Mouse (Mus musculus) midbrain, embryonic 12.5 days (tissue): ENCODE data around the gene Macrod2. TPM values are rescaled to one million over a fixed set of nuclear protein-coding genes. Genes with fewer than 3 reads are reported as not detected.

Source experiments
- ATAC-seq: fragments of 200-750 bp; cut with Nextera tagmentation; 2 replicates; pipeline ENCODE4 v1.8.0; 2017; ENCODE audit warnings: low read depth, moderate TSS enrichment, moderate library complexity; ENCODE audit not compliant: low FRiP score
- H3K27ac ChIP-seq: fragments of 300-500 bp; sonication (generic); replicated peaks from 2 replicates; pipeline ENCODE4 v1.5.1; 2016; ENCODE audit warnings: mild to moderate bottlenecking
- H3K27me3 ChIP-seq: fragments of 300-500 bp; sonication (generic); 2 replicates; pipeline ENCODE4 v1.6.1; 2016; ENCODE audit warnings: mild to moderate bottlenecking
- H3K36me3 ChIP-seq: fragments of 300-500 bp; sonication (generic); 2 replicates; pipeline ENCODE4 v1.6.1; 2016
- H3K4me1 ChIP-seq: fragments of 300-500 bp; sonication (generic); 2 replicates; pipeline ENCODE4 v1.6.1; 2016
- H3K4me2 ChIP-seq: fragments of 300-500 bp; sonication (generic); replicated peaks from 2 replicates; pipeline ENCODE4 v1.6.1; 2016; ENCODE audit warnings: mild to moderate bottlenecking, moderate library complexity
- H3K4me3 ChIP-seq: fragments of 300-500 bp; sonication (generic); 2 replicates; pipeline ENCODE4 v1.5.1; 2016; ENCODE audit warnings: mild to moderate bottlenecking
- H3K9ac ChIP-seq: fragments of 300-500 bp; sonication (generic); replicated peaks from 2 replicates; pipeline ENCODE4 v1.6.1; 2016; ENCODE audit warnings: mild to moderate bottlenecking, moderate library complexity
- H3K9me3 ChIP-seq: fragments of 300-500 bp; sonication (generic); 2 replicates; pipeline ENCODE4 v1.6.1; 2016; ENCODE audit warnings: mild to moderate bottlenecking
- WGBS: fragments of 180-500 bp; shearing (Covaris S2); methylation state at CpG from one replicate; pipeline ENCODE4 v1.1.7; 2016; 5-methylcytosine and 5-hydroxymethylcytosine counted together
- polyA plus RNA-seq: library from polyadenylated mRNA; unstranded; fragments of >200 nt; fragmentation: Nextera tagmentation; extraction: Ambion mirVana; gene quantifications from 2 replicates; pipeline ENCODE4 v1.2.1, GENCODE M21; 2016

Macrod2 gene
- polyA plus RNA-seq, result 52.4 and 59.9 TPM in 2 replicates

DNA sequence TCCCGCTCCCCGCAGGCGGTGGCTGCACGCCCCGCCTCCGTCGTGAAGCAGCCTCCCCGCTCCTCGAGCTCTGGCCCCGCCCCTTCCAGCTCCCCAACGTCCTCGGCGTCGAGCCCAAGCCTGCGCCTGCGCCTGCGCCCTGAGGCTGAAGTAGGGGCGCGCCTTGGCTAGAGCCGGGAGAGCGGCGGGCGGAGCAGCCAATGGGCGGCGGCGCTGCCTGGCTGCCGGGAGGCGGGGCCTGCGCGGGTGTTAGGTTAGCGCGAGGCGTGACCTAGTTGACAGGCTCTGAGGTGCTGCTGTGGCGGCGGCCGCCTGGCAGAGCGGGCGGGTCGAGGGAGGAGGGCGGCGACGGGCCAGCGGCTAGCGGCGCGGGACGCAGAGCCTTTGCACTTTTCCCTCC, at the start of gene Macrod2:
Macrod2 (plus strand) TSS at position 131 of the 400 bp plus-strand sequence.
- 2% methylated on average over 37 of the region's 47 CpGs for WGBS
- H3K4me1 ChIP-seq, result 0 out of 2 replicates have a peak, but pooled peaks cover 3% of the 10 kb centered on the region
- peak within 1 kb of the TSS; percentile 84 for H3K4me2 ChIP-seq
- no peaks in the 10 kb centered on the region for H3K36me3 ChIP-seq
- H3K4me3 ChIP-seq, result peak within 1 kb of the TSS; percentile 84
- ATAC-seq, result peak; percentile 100
- peak within 1 kb of the TSS; percentile 77 for H3K9ac ChIP-seq
- H3K27ac ChIP-seq, result peak within 1 kb of the TSS; percentile 73
- H3K9me3 ChIP-seq, result no peaks in the 10 kb centered on the region
- H3K27me3 ChIP-seq, result no peaks in the 10 kb centered on the region

DNA sequence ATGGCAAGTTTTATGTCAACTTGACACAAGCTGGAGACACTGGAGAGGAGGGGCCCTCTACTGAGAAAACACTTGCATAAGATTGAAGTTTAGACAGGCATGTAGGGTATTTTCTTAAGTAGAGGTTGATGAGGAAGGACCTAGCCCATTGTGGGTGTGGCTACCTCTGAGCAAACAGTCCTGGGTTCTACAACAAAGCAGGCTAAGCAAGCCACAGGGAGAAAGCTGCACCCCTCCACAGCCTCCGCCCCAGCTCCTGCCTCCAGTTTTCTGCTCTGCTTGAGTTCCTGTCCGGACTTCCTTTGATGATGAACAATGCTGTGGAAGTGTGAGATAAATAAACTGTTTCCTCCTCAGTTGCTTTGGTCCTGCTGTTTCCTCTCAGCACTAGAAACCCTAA, 35.2 kb upstream of the Macrod2 start:
- H3K9me3 ChIP-seq, result no peaks in the 10 kb centered on the region
- ATAC-seq, result no peak
- no peak overlapping the region for H3K4me2 ChIP-seq
- H3K36me3 ChIP-seq, result no peaks in the 10 kb centered on the region
- no peak overlapping the region for H3K27ac ChIP-seq
- no peak overlapping the region for H3K9ac ChIP-seq
- no peaks in the 10 kb centered on the region for H3K4me1 ChIP-seq
- 61% methylated on average over 2 of the region's 2 CpGs for WGBS
- H3K4me3 ChIP-seq, result no peak overlapping the region
- H3K27me3 ChIP-seq, result no peaks in the 10 kb centered on the region

DNA sequence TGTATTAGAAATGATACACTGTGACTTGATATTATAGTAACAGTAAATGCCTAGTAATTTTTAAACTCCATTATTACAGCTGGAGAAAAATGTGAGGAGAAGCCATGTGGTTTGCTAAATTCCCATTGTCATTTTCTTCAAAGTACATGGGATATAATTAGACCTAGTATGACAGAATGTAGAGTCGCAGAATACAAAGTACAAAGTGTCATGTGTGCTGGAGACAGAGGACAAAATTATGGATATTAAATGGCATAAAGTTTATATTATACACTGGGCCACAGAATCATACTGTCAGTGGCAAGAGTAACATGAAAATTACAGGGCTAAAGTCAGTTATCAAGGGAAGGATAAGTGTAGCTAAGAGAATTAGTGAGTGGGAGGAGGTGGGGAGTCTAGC, 30.3 kb upstream of the Macrod2 start:
- Histone ChIP-seq H3K4me3 (no peak overlapping the region), H3K27me3 (no peaks in the 10 kb centered on the region), H3K4me2 (no peak overlapping the region), H3K27ac (no peak overlapping the region), H3K9ac (no peak overlapping the region), H3K4me1 (no peaks in the 10 kb centered on the region), H3K36me3 (no peaks in the 10 kb centered on the region), H3K9me3 (no peaks in the 10 kb centered on the region)
- ATAC-seq, result no peak
- 90% methylated on average over 1 of the region's 1 CpGs for WGBS

DNA sequence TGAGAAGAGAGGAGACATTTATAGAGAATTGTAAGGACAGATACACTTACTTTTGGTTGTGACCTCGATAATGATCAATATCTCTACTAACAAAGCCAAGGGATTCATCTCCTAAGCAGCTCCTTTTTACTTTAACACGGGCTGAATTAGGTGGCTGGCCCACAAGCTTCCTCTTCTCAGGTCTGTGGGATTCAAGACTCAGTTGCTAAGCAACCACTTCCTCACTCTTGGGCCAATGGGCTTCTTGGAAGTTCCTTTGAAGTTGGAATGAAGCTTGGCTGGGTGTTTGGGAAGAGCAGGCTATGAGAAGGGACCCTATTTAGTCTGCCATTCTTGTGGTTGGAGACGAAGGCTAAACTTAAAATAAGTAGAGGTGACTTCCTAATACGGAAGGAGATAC, 5.6 kb upstream of the Macrod2 start, which contains the start of gene Sel1l2:
Sel1l2 (minus strand) TSS at position 182 of the 400 bp plus-strand sequence.
- H3K4me1 ChIP-seq, result no peaks in the 10 kb centered on the region
- no peaks in the 10 kb centered on the region for H3K36me3 ChIP-seq
- H3K9ac ChIP-seq, result no peak within 1 kb of the TSS
- no peak within 1 kb of the TSS for H3K27ac ChIP-seq
- no peaks in the 10 kb centered on the region for H3K27me3 ChIP-seq
- no peak within 1 kb of the TSS for H3K4me2 ChIP-seq
- no peak within 1 kb of the TSS for H3K4me3 ChIP-seq
- ATAC-seq, result no peak
- WGBS, result 21% methylated on average over 4 of the region's 4 CpGs
- no peaks in the 10 kb centered on the region for H3K9me3 ChIP-seq

DNA sequence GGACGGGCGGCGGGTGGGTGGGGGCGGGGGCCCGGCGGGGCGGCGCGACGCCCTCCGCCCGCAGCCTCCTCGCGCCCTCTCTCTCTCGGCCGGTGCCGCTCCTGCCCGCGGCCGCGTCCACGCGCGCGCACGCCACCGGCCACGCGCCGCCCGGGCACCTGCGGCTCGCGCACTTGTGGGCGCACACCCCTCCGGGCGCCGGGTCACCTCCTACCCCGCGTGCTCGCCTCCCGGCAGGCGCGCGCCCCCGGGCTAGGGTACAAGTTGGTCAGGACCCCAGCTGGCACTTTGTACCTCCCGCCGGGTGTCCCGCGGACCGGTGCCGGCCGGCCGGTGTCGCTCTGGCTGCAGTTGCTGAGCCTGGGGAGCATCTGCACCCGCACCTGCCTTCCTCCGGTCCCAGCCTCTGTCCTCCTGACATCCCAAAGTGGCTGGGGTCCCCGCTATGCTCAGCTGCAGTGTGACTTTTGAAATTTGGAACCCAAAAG, 679 bp downstream of the Macrod2 start:
- Histone ChIP-seq H3K4me3 (peak overlapping the region; percentile 84), H3K4me2 (peak overlapping the region; percentile 84), H3K36me3 (no peaks in the 10 kb centered on the region), H3K4me1 (0 out of 2 replicates have a peak, but pooled peaks cover 3% of the 10 kb centered on the region), H3K27ac (peak overlapping the region; percentile 73), H3K27me3 (no peaks in the 10 kb centered on the region), H3K9ac (peak overlapping the region; percentile 77), H3K9me3 (no peaks in the 10 kb centered on the region)
- ATAC-seq, result peak; percentile 61
- WGBS, result 0% methylated on average over 45 of the region's 58 CpGs

DNA sequence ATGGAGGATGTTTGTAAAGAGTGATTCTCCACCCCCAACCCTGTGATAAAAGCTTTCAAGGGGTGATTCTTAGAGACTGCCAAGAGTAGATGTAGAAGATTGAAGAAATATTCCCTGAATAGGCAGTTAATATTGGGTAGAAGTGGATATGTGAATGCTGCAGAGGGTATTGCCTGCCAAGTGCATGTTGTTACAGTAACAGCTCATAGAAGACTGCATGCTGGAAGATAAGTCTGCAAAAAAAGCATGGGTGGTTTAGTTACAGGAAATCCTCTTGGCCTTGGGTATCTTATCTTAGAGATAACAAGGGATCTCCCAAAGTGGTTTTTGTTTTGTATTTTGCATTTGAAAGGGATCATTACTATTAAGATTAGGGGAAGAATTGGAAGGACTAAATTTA, 30.7 kb downstream of the Macrod2 start:
- H3K27me3 ChIP-seq, result no peaks in the 10 kb centered on the region
- H3K36me3 ChIP-seq, result no peaks in the 10 kb centered on the region
- H3K9ac ChIP-seq, result no peak overlapping the region
- ATAC-seq, result no peak
- H3K27ac ChIP-seq, result no peak overlapping the region
- no peak overlapping the region for H3K4me2 ChIP-seq
- H3K4me1 ChIP-seq, result no peaks in the 10 kb centered on the region
- no peaks in the 10 kb centered on the region for H3K9me3 ChIP-seq
- H3K4me3 ChIP-seq, result no peak overlapping the region

DNA sequence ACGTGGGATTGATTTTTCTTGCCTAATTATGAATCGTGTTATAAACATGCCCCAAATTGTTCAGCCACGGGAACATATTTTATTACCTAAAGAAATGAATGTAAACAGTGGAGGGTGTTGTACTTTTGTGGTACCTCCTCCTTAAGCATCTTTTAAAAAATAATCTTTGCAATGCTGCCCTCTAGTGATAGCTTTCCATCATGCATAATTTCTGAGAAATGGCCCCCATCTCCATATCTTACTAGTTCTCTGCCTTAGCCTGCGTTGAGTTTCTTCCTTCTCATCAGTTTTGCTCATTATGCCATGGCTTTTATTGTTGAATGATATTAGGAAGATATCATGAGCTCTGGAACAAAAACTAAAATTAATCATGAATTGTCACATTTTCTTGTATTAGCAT, 32.2 kb downstream of the Macrod2 start:
- no peaks in the 10 kb centered on the region for H3K4me1 ChIP-seq
- H3K27me3 ChIP-seq, result no peaks in the 10 kb centered on the region
- no peak overlapping the region for H3K9ac ChIP-seq
- no peaks in the 10 kb centered on the region for H3K36me3 ChIP-seq
- 21% methylated on average over 4 of the region's 4 CpGs for WGBS
- H3K4me2 ChIP-seq, result no peak overlapping the region
- H3K4me3 ChIP-seq, result no peak overlapping the region
- peak; percentile 76 for ATAC-seq
- H3K27ac ChIP-seq, result no peak overlapping the region
- H3K9me3 ChIP-seq, result no peaks in the 10 kb centered on the region

DNA sequence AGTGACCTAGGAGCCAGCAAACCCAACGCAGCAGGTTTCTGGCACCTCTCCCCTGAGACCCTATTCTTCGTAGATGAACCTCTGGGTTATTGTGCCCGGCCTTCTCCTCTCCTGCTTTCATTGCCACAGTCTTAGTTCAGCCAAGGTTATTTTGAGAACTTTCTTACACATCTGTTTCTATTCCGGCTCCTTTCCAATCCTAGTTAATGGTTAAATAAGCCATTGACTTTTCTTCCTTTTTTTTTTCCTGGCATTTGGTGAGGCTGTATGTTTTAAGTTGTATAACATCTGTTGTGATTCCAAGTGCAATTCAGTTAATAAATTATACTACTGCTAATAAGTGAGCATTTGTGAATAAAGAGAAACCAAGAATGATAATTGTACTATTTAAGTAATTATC, 44.0 kb downstream of the Macrod2 start:
- Histone ChIP-seq H3K27me3 (no peaks in the 10 kb centered on the region), H3K4me1 (no peaks in the 10 kb centered on the region), H3K4me3 (no peak overlapping the region), H3K9ac (no peak overlapping the region), H3K9me3 (no peaks in the 10 kb centered on the region), H3K27ac (no peak overlapping the region), H3K36me3 (no peaks in the 10 kb centered on the region), H3K4me2 (no peak overlapping the region)
- WGBS, result 84% methylated on average over 4 of the region's 4 CpGs
- ATAC-seq, result no peak

DNA sequence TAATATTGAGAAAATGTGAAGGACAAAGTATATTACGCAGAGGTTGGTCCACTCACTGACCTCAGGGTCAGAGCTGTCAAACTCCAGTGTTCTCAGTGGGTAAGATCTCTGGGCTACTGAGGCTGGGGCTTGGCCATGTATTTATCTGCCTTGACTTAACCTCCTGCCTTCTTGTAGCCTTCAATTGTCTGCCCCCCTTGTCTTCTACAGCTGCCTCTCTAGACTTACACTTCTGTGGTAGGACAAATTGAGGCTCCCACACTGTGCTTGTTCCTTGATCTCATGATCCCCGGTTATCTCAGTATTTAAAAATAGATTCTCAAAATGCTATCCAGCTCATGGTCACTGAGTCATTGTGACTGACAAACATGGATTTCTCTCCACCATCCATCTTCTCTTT, 53.5 kb downstream of the Macrod2 start:
- WGBS, result 82% methylated on average over 2 of the region's 2 CpGs
- no peaks in the 10 kb centered on the region for H3K27me3 ChIP-seq
- H3K4me1 ChIP-seq, result no peaks in the 10 kb centered on the region
- H3K4me2 ChIP-seq, result no peak overlapping the region
- H3K9ac ChIP-seq, result no peak overlapping the region
- H3K9me3 ChIP-seq, result no peaks in the 10 kb centered on the region
- no peak overlapping the region for H3K4me3 ChIP-seq
- H3K36me3 ChIP-seq, result no peaks in the 10 kb centered on the region
- no peak for ATAC-seq
- H3K27ac ChIP-seq, result no peak overlapping the region

DNA sequence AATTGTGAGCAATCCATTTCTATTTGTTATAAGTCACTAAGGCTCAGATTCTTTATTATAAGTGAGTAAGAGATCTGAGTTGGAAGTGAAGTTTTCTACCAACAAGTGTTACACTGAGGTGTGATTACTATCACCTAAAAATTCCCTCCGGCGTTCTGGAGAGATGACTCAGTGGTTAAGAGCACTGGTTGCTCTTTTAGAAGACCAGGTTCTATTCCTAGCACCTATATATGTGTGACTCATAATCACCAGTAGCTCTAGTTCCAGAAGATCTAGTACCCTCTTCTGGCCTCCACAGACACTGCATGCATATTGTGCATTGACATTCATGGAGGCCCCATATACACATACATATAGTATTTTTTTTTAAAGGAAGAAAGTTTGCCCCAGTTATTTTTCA, 80.7 kb downstream of the Macrod2 start:
- Histone ChIP-seq H3K27me3 (no peaks in the 10 kb centered on the region), H3K4me2 (no peak overlapping the region), H3K4me1 (no peaks in the 10 kb centered on the region), H3K9me3 (no peaks in the 10 kb centered on the region), H3K36me3 (no peaks in the 10 kb centered on the region), H3K27ac (no peak overlapping the region), H3K9ac (no peak overlapping the region), H3K4me3 (no peak overlapping the region)
- ATAC-seq, result no peak
- 91% methylated on average over 2 of the region's 2 CpGs for WGBS

DNA sequence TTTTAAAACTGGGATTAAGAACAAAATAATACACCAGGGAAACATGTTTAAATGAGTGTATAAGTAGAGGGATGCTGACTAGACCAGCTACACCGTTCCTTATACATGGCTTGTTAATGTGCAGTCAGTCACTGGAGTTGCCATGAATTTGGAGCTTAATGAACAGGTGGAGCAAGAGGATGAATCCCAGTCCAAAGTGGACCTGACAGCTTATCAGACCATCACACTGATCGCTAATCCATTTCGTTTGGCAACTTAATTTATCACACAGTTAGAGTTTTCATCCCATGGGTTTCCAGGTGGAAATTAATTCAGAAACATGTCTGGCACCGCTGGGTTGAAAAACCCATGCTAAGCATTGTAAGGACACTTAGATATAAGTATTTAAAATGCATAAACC, 81.8 kb downstream of the Macrod2 start:
- WGBS, result 85% methylated on average over 4 of the region's 4 CpGs
- no peaks in the 10 kb centered on the region for H3K27me3 ChIP-seq
- H3K9me3 ChIP-seq, result no peaks in the 10 kb centered on the region
- ATAC-seq, result no peak
- no peak overlapping the region for H3K4me3 ChIP-seq
- no peaks in the 10 kb centered on the region for H3K4me1 ChIP-seq
- no peak overlapping the region for H3K4me2 ChIP-seq
- no peak overlapping the region for H3K9ac ChIP-seq
- no peaks in the 10 kb centered on the region for H3K36me3 ChIP-seq
- no peak overlapping the region for H3K27ac ChIP-seq

DNA sequence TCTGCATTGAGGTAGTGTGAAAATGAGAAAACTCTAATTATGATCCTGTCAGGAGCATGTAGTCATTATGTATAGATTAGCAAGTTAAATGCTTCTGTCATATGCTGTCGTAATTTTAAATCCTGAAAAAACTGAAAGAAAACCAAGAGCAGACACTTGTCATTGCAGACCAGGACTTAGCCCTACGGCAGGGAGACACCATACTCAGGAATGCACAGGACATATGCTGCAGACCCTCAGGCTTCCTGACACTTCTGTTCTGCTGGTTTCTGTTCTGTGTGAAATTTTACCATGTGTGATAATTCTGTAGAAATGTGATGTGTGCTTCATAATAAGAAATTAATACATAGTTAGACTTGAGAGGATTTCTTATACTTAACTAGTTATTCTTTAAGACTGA, 87.5 kb downstream of the Macrod2 start:
- no peak overlapping the region for H3K27ac ChIP-seq
- no peaks in the 10 kb centered on the region for H3K36me3 ChIP-seq
- H3K9me3 ChIP-seq, result no peaks in the 10 kb centered on the region
- H3K4me2 ChIP-seq, result no peak overlapping the region
- no peak overlapping the region for H3K4me3 ChIP-seq
- no peak overlapping the region for H3K9ac ChIP-seq
- no peaks in the 10 kb centered on the region for H3K4me1 ChIP-seq
- 77% methylated on average over 2 of the region's 2 CpGs for WGBS
- no peaks in the 10 kb centered on the region for H3K27me3 ChIP-seq
- ATAC-seq, result no peak

DNA sequence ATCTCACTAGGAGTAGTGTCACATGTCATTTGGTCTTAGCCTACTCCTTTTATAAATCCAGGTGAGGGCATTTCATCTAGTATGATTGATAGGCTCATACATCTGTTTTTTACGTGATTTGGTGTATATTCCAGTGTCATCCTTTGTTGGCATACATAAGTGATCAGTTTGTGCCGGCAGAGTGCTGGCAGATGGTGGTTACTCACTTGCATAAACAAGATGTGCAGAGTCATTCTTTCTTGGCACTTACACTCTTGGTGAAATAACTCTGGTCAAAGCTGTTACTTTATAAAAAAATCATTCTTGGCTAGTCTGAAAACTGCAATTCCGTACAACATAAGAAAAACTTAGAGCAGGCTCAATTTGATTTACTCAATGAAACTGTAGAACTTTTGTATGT, 102.6 kb downstream of the Macrod2 start:
- Histone ChIP-seq H3K9me3 (no peaks in the 10 kb centered on the region), H3K27me3 (no peaks in the 10 kb centered on the region; the same call in 1 of the 2 replicates), H3K4me3 (no peak overlapping the region), H3K4me1 (no peaks in the 10 kb centered on the region; the same call in 1 of the 2 replicates), H3K9ac (no peak overlapping the region), H3K27ac (no peak overlapping the region), H3K4me2 (no peak overlapping the region), H3K36me3 (no peaks in the 10 kb centered on the region)
- WGBS, result 88% methylated on average over 3 of the region's 3 CpGs
- ATAC-seq, result no peak
